Mouse (Mus musculus): ENCODE results near the gene Ptgis. TPM values are rescaled to one million over a fixed set of nuclear protein-coding genes. Genes with fewer than 3 reads are reported as not detected.

Gene Ptgis
- polyA plus RNA-seq, 1 experiment = 4.3 TPM

DNA sequence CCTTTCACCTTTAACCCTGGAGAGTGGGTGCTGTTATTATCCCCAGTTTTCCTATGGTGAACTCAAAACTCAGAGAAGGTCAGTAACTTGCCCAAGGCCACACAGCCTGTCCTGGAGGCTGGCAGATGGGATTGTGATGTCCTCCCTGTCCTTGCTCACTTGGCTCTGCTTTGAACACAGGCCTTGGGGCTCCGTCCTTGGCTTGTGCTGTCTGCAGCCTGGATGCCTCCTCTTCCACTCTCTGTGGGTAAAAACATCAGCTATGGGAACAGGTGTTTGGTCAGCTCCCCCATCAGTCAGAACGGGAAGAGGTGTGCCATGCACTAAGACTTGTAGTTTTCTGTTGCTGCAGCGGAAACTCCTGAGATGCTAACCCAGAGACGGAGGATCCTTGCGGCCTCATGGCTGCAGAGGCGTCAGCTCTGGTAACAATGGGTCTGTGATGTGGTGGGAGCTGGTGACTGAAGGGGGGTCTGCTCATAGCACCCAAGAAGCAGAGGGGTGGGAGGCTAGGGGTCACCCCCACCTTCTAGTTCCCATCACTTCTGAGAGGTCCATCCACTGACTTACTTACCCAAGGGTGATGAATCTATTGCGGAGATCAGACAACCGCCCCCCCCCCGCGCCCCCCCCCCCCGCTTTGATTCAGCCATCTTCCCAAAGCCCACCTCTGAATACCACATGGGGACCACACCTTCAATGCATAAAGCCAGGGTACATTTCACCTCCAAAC is 9.8 kb upstream of the Ptgis start:
- no peak overlapping the region for H3K4me3 ChIP-seq (ENCODE audit: insufficient read depth, low read depth, low read length)
- H3K4me1 ChIP-seq (ENCODE audit: control insufficient read depth, insufficient read depth, insufficient read length, low read length) = no peaks in the 10 kb centered on the region; the same call in 1 of the 2 replicates
- H3K27ac ChIP-seq (replicated peaks; ENCODE audit: low read depth, low read length) = no peak overlapping the region

DNA sequence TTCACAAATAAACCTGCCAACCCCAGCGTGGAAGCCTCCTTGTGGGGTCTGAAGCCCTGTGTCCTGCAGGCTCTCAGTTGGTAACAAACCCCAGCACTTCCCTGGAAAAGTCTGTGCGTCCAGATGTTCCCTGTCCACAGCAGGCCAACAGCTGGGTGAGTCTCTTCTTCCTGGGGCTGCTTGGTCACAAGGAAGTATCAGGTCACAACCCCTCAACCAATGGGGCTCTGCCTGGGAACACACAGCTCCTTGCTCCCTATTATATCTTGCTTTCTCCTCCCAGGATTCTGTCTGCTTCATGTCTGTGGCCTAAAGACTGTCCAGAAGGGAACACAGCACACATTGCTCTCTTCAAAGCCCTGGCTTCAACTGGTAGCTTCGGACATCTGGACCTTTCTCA is 9.2 kb upstream of the Ptgis start:
- Histone ChIP-seq H3K27ac (replicated peaks; ENCODE audit: low read depth, low read length) (no peak overlapping the region), H3K4me1 (ENCODE audit: control insufficient read depth, insufficient read depth, insufficient read length, low read length) (no peaks in the 10 kb centered on the region), H3K4me3 (ENCODE audit: insufficient read depth, low read depth, low read length) (no peak overlapping the region)

DNA sequence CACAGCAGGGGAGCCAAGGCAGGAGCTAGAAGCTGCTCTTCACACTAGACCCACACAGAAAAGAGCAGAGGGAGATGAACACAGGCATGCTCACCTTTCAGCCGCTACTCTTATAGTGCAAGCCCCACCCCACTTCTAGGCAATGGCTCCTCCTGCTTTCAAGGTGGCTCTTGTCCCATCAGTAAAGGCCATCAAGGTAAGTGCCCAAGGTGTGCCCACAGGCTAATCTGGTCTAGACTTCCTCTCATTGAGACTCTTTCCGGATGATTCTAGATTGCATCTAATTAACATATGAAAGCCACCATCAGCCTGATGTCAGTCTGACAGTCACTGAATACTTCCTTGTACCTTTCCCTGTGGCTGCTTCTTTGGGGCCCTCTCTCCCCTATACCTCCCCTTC is 7.4 kb upstream of the Ptgis start:
- no peak overlapping the region for H3K4me3 ChIP-seq (ENCODE audit: insufficient read depth, low read depth, low read length)
- no peak overlapping the region for H3K27ac ChIP-seq (replicated peaks; ENCODE audit: low read depth, low read length)
- no peaks in the 10 kb centered on the region for H3K4me1 ChIP-seq (ENCODE audit: control insufficient read depth, insufficient read depth, insufficient read length, low read length)

DNA sequence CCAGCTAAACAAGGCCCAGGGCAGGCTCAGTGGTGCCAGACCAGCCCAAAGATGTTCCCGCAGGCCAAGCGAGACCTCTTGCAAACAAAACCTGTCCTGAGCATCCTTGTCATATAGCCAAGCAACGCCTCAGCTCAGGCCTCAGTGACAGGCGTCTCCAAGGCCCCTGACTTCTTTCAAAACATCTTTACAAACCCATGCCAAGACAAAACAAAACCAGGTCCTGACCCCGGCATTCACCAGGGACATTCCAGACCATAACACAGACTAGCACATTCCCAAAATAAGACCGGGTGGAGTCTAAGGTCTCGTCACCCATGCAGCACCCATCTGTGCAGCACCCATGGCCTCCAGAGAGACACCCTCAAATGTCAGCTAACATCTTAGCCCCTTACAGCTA is 6.3 kb upstream of the Ptgis start:
- H3K27ac ChIP-seq (replicated peaks; ENCODE audit: low read depth, low read length) = no peak overlapping the region
- no peaks in the 10 kb centered on the region for H3K4me1 ChIP-seq (ENCODE audit: control insufficient read depth, insufficient read depth, insufficient read length, low read length)
- no peak overlapping the region for H3K4me3 ChIP-seq (ENCODE audit: insufficient read depth, low read depth, low read length)

DNA sequence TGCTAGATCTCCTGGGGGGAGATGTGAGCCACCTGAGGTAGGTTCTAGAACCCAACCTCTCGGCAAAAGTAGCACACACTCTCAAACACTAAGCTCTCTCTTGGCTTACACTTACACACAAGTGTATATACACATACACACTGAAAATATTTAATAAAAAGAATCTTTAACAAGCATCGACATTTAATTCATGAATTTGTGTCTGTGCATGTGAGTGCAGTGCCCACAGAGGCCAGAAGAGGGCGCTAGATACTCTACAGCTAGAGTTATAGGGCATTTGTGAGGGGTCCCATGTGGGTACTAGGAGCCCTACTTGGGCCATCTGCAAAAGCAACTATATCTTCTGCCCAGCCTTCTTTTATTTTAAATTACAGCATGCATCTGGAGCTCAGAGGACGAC is 4.5 kb upstream of the Ptgis start:
- no peaks in the 10 kb centered on the region for H3K4me1 ChIP-seq (ENCODE audit: control insufficient read depth, insufficient read depth, insufficient read length, low read length)
- H3K27ac ChIP-seq (replicated peaks; ENCODE audit: low read depth, low read length) = no peak overlapping the region

DNA sequence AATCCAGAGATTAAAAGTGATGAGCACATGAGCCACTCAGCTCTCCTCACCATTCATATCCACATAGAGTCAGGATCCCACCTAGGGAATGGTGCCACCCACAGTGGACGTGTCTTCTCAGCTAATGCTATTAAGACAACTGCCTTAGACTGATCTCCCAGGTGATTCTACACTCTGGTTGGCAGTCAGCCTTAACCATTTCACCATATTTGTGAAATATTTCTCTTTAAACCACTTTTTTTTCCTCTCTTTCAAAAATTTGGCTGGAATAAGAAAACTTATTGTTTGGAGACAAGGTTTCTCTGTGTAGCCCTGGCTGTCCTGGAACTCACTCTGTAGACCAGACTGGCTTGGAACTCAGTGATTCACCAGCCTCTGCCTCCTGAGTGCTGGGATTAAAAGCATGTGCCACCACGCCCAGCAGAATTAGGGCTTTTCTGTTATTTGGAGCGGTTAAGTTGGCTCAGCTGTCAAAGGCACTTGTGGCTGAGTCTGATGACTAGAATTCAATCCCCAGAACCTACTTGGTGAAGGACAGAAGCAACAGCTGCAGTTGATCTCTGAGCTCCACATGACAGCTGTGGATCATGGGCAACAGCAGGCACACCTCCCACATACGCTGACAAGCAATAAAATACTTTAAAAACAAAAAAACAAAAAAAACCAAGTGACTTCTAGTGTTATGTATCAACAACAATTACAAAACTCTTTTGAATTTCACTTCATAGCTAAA is 3.6 kb upstream of the Ptgis start:
- H3K4me3 ChIP-seq (ENCODE audit: insufficient read depth, low read depth, low read length) = no peak overlapping the region
- H3K27ac ChIP-seq (replicated peaks; ENCODE audit: low read depth, low read length) = no peak overlapping the region
- no peaks in the 10 kb centered on the region for H3K4me1 ChIP-seq (ENCODE audit: control insufficient read depth, insufficient read depth, insufficient read length, low read length)

More for the DNA sequence above, 4.5 kb upstream of the Ptgis start:
- no peak overlapping the region for H3K4me3 ChIP-seq (ENCODE audit: insufficient read depth, low read depth, low read length)

DNA sequence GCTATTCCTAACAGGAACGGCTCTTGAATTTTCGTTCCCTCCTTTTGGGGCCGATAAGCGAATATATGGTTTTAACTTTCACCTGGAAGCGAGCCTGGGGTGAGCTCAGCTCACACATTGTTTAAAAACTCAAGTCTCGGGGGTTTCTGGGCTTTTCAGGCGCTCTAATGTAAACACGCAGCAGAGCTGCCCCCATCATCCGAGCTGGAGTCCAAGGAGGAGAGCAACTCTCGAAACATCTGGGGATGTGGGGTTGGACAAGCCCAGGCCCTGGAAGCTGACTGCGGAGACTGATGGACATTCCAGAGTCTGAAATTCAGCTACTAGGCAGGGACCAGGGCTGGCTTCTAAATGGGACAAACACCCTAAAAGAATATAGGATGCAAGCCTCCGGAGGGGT is 1.1 kb downstream of the Ptgis start:
- Histone ChIP-seq H3K4me3 (ENCODE audit: insufficient read depth, low read depth, low read length) (no peak overlapping the region), H3K4me1 (ENCODE audit: control insufficient read depth, insufficient read depth, insufficient read length, low read length) (no peaks in the 10 kb centered on the region), H3K27ac (replicated peaks; ENCODE audit: low read depth, low read length) (no peak overlapping the region)

DNA sequence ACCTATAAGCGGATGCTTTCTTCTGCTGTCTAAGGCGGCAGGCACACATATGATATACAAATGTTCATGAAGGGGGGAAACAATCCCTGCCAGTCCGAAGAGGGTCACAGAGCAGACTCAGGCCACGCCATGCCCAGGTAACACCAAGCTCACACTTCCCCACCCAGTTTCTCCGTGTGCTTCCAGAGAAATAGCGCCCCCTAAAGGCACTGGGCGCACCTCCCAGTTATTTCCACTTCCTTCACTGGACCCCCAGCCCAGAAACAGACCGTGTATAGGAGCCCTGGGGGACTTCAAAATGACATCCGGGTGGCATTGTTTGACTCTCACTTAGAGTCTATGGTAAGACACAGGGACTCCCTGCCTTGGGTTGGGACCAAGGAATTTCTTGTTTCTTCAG is 3.2 kb downstream of the Ptgis start:
- Histone ChIP-seq H3K4me3 (ENCODE audit: insufficient read depth, low read depth, low read length) (no peak overlapping the region), H3K27ac (replicated peaks; ENCODE audit: low read depth, low read length) (no peak overlapping the region), H3K4me1 (ENCODE audit: control insufficient read depth, insufficient read depth, insufficient read length, low read length) (peaks cover 2% of the 10 kb centered on the region; the same call in 1 of the 2 replicates)

DNA sequence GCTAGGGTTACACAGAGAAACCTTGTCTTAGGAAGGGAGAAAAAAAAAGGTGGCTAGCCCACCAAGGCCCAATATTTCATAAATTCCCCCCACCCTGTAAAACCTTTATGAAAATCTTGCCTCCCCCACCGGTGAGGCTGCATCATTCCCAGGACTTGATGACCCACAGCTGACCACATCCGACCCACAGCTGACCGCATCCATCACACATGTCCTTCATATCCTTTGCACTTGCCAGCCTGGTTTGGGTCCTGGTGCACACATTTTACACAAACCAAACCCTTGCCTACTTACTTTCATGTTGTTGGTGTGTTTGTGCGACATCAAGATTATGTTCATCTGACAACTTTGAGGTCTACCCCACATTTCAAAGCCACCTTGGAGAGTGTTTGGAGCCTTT is 4.2 kb downstream of the Ptgis start:
- Histone ChIP-seq H3K27ac (replicated peaks; ENCODE audit: low read depth, low read length) (no peak overlapping the region), H3K4me1 (ENCODE audit: control insufficient read depth, insufficient read depth, insufficient read length, low read length) (peaks cover 9% of the 10 kb centered on the region), H3K4me3 (ENCODE audit: insufficient read depth, low read depth, low read length) (no peak overlapping the region)

DNA sequence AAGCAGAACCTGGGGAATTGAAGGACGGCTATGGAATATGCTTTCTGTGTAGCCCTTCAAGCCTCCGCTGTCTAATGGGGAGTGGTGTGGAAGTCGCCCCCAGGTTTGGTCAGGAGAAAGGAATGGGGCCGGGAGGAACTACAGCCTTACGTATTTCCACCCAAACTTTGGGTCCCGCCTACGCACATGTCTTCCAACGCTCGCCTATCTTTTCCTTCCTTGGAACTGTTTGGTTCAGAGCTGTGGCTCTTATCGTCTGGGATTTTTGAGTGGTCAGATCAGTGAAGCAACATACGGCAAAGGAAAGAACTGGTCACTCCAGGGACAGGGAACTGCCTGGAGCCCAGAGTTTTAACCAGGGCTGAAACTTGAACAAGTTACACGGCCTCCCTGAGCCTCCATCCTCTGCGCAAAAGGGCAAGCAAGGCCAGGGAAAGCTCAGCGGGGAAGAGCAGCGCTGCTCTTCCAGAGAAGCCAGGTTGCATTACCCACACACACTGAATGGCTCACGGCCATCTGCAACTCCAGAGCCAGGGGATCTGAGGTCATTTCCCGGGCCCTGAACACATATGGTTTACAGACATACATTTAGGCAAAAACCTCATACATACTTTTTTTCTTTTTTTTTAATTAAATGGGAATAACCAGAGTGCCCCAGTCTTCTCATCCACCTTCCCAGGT is 4.9 kb downstream of the Ptgis start:
- peaks cover 9% of the 10 kb centered on the region for H3K4me1 ChIP-seq (ENCODE audit: control insufficient read depth, insufficient read depth, insufficient read length, low read length)
- no peak overlapping the region for H3K4me3 ChIP-seq (ENCODE audit: insufficient read depth, low read depth, low read length)
- no peak overlapping the region; the same call in 1 of the 2 replicates for H3K27ac ChIP-seq (replicated peaks; ENCODE audit: low read depth, low read length)

DNA sequence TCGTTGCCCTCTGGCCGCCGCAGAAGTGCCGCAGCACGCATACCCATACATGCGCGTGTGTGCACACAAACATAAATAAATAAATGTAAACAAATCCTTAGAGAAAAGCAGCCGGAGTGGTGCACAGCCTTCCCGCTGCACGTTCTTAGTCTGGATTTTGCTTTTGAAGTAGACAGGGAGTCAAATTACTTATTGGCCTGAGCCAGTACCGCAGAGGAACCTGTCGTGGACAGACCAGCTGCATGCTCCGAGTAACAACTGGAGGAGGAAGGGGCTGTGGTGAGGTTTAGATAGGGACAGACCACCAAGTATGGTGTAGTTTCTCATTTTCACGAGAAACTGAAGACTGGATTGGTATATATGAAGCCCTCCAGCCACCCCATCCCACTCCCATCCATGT is 6.6 kb downstream of the Ptgis start:
- Histone ChIP-seq H3K4me3 (ENCODE audit: insufficient read depth, low read depth, low read length) (no peak overlapping the region), H3K4me1 (ENCODE audit: control insufficient read depth, insufficient read depth, insufficient read length, low read length) (peaks cover 9% of the 10 kb centered on the region), H3K27ac (replicated peaks; ENCODE audit: low read depth, low read length) (no peak overlapping the region)

DNA sequence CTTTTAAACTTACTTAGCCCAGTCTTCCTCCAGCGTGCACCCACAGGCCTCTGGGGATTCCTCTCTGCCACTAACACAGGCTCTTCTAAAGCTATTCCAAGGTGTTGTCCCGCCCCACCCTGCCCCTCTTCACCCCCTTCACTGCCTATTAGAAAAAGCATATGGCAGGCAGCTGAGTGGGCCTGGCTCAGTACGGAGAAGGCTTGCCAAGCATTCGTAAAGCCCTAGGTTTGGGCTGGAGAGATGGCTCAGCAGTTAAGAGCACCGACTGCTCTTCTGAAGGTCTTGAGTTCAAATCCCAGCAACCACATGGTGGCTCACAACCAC is 7.4 kb downstream of the Ptgis start:
- Histone ChIP-seq H3K4me1 (ENCODE audit: control insufficient read depth, insufficient read depth, insufficient read length, low read length) (peaks cover 9% of the 10 kb centered on the region), H3K27ac (replicated peaks; ENCODE audit: low read depth, low read length) (no peak overlapping the region), H3K4me3 (ENCODE audit: insufficient read depth, low read depth, low read length) (no peak overlapping the region)

DNA sequence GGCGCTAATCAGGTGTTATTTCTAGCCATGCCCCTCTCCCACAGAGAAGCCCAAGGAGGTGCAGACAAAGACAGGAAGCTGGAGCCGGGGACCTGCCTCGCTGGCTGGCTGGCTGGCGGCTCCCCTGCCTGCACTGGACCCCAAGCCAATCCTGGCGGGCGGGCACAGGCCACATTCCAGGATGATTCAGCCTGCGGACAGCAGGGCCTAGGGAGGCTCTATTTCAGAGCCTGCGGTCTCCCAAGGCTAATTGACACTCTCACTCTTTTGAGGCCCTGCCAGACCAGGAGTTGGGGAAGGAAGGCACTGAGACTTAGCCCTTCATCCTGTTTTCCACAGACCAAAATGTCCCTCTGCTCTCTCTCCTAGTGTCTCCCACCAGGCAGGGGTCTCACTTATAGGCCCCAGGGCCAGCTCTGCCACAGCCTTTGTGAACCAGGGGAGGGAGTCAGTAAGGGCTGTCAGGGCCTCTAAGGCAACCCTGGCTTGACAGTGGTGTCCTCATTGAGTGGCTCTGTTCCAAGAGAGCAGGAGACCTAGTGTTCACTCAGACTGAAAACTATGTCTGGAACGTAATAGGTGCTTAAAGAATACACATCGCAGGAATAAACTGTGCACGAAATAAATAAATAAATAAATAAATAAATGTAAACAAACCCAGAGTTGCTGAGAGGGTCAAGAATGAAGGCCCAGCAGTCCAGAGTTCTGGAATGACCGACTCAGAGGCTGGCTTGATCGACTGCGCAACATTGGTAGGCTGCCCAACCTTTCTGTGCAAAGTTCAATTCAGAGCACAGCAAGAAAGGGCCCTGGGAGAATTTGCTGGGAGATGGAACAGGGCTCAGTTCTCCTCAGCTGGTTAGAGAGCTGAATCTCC is 8.0 kb downstream of the Ptgis start:
- no peak overlapping the region for H3K4me3 ChIP-seq (ENCODE audit: insufficient read depth, low read depth, low read length)
- H3K27ac ChIP-seq (replicated peaks; ENCODE audit: low read depth, low read length) = peak overlapping the region; percentile 78
- peaks cover 9% of the 10 kb centered on the region for H3K4me1 ChIP-seq (ENCODE audit: control insufficient read depth, insufficient read depth, insufficient read length, low read length)

DNA sequence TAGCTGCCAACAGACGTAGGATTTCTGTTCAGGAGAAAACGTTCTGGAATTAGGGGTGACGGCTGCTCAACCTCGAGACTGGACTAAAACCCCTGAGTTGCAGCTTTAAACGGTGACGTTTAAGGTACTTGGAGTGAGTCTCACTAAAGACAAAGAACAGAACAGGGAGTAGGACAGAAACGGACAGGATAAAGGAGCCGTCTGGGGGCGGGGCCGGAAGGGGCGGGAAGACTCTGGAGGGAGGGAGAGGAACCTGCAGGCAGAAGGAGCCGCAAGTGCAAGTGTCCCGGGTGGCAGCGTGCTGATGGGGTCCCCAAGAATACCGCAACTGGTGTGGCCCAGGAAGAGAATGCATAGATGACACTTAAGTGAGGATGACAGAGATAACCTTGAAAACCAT is 9.8 kb downstream of the Ptgis start:
- H3K4me1 ChIP-seq (ENCODE audit: control insufficient read depth, insufficient read depth, insufficient read length, low read length) = peaks cover 9% of the 10 kb centered on the region
- no peak overlapping the region for H3K4me3 ChIP-seq (ENCODE audit: insufficient read depth, low read depth, low read length)
- no peak overlapping the region for H3K27ac ChIP-seq (replicated peaks; ENCODE audit: low read depth, low read length)

DNA sequence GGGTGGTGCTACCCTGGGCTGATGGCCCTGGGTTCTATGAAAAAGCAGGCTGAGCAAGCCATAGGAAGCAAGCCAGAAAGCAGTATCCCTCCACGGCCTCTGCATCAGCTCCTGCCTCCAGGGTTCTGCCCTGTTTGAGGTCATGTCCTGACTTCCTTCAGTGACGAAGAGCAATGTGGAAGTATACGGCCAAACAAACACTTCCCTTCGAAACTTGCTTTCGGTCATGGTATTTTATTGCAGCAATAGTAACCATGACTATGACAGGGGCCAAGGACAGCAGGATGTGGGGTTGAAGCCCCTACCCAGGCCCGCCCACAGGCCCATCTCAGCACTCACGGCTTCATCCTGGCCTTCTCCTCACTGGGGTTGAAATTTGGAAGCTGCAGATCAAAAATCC is 15.5 kb downstream of the Ptgis start:
- H3K4me1 ChIP-seq (ENCODE audit: control insufficient read depth, insufficient read depth, insufficient read length, low read length) = no peaks in the 10 kb centered on the region
- no peak overlapping the region for H3K27ac ChIP-seq (replicated peaks; ENCODE audit: low read depth, low read length)

More for the DNA sequence above, 15.5 kb downstream of the Ptgis start:
- H3K4me3 ChIP-seq (ENCODE audit: insufficient read depth, low read depth, low read length) = no peak overlapping the region

Data from brown adipose tissue, adult 24 weeks (tissue).